Mouse (Mus musculus) adrenal gland, adult 2 months (tissue): ENCODE results near the gene Tex264. TPM values are rescaled to one million over a fixed set of nuclear protein-coding genes. Genes with fewer than 3 reads are reported as not detected.

Source experiments
- DNase-seq: peaks from one replicate; pipeline ENCODE4 v3.0.0; 2021
- long read RNA-seq: library from polyadenylated mRNA; stranded (forward); transcript quantifications from one replicate; pipeline ENCODE4 v2.0.0, GENCODE M21; 2021
- polyA plus RNA-seq: library from polyadenylated mRNA; depleted of rRNA; stranded (reverse); fragments of >200 nt; gene quantifications from 2 replicates; pipeline ENCODE4 v1.2.3, GENCODE M21; 2012; rRNA removed
- total RNA-seq, 2 experiments: library from RNA; stranded (reverse); gene quantifications; 2 replicates each; pipeline ENCODE4 v1.2.3; 2021

The Tex264 gene
- total RNA-seq (100 to 1,000 TPM; 128 to 130 TPM), polyA plus RNA-seq (230 and 245 TPM in 2 replicates)
- long read RNA-seq, transcript Tex264-201 (6 exons, 1,391 nt) = minor isoform, 26 of 96 reads
- long read RNA-seq, transcript Tex264-203 (6 exons, 1,364 nt) = minor isoform, 23 of 96 reads
- long read RNA-seq, transcript Tex264-202 (6 exons, 1,896 nt) = major isoform, 30 of 96 reads
- long read RNA-seq, partial matches to known transcripts = 8 of 96 reads
- long read RNA-seq, other reads (novel, unspliced or antisense) = 9 of 96 reads

- peak; percentile 95 for DNase-seq
These were observed at the start of gene Tex264 for GRCm38 (mm10) chr9:106685249-106686101. TSS of gene Tex264 (minus strand) at chr9:106685927.

GRCm38 (mm10) chr9:106733690-106734089, 48.0 kb upstream of the Tex264 start:
- DNase-seq = no peak

- DNase-seq = no peak
These were observed 43.7 kb upstream of the Tex264 start for GRCm38 (mm10) chr9:106729416-106729815.

- no peak for DNase-seq
These were observed 41.2 kb upstream of the Tex264 start for GRCm38 (mm10) chr9:106726891-106727290.

- no peak for DNase-seq
These were observed 39.7 kb upstream of the Tex264 start for GRCm38 (mm10) chr9:106725435-106725834.

- peak; percentile 40 for DNase-seq
These were observed 39.1 kb upstream of the Tex264 start for GRCm38 (mm10) chr9:106724864-106725263.

- DNase-seq = no peak
These were observed 31.0 kb upstream of the Tex264 start for GRCm38 (mm10) chr9:106716729-106717128.

- DNase-seq = peak; percentile 53
These were observed 30.5 kb upstream of the Tex264 start for GRCm38 (mm10) chr9:106716232-106716631.

GRCm38 (mm10) chr9:106712470-106712869, 26.7 kb upstream of the Tex264 start:
- peak; percentile 51 for DNase-seq

- DNase-seq = no peak
These were observed 7.3 kb upstream of the Tex264 start for GRCm38 (mm10) chr9:106692973-106693481.

- DNase-seq = no peak
These were observed 3.1 kb upstream of the Tex264 start for GRCm38 (mm10) chr9:106688834-106689233.

- peak; percentile 72 for DNase-seq
These were observed 1.4 kb upstream of the Tex264 start for GRCm38 (mm10) chr9:106686983-106687650.

- peak; percentile 72 for DNase-seq
These were observed 844 bp downstream of the Tex264 start for GRCm38 (mm10) chr9:106684918-106685248.

GRCm38 (mm10) chr9:106684093-106684872, 1.4 kb downstream of the Tex264 start:
- no peak for DNase-seq

GRCm38 (mm10) chr9:106681026-106681425, 4.7 kb downstream of the Tex264 start:
- DNase-seq = no peak

GRCm38 (mm10) chr9:106678242-106678641, 7.5 kb downstream of the Tex264 start:
- peak; percentile 71 for DNase-seq

- DNase-seq = peak; percentile 17
These were observed 8.0 kb downstream of the Tex264 start for GRCm38 (mm10) chr9:106677702-106678101.

GRCm38 (mm10) chr9:106676571-106676970, 9.2 kb downstream of the Tex264 start:
- no peak for DNase-seq

GRCm38 (mm10) chr9:106675965-106676364, 9.8 kb downstream of the Tex264 start:
- no peak for DNase-seq

- peak; percentile 83 for DNase-seq
These were observed 10.2 kb downstream of the Tex264 start for GRCm38 (mm10) chr9:106675480-106675879.

GRCm38 (mm10) chr9:106673860-106674259, 11.9 kb downstream of the Tex264 start:
- no peak for DNase-seq

GRCm38 (mm10) chr9:106664856-106665255, 20.9 kb downstream of the Tex264 start:
- no peak for DNase-seq
